Mouse (Mus musculus) hindbrain, embryonic 12.5 days (tissue): ENCODE measurements around the gene Fam149b. TPM values are rescaled to one million over a fixed set of nuclear protein-coding genes. Genes with fewer than 3 reads are reported as not detected.

Experiments
- ATAC-seq: fragments of 200-750 bp; cut with Nextera tagmentation; 2 replicates; pipeline ENCODE4 v1.8.0; 2017; ENCODE audit warnings: moderate TSS enrichment; ENCODE audit not compliant: low FRiP score
- H3K27ac ChIP-seq: fragments of 300-500 bp; sonication (generic); 2 replicates; pipeline ENCODE4 v1.5.1; 2016; ENCODE audit warnings: mild to moderate bottlenecking
- H3K27me3 ChIP-seq: fragments of 300-500 bp; sonication (generic); 2 replicates; pipeline ENCODE4 v1.6.1; 2016; ENCODE audit warnings: mild to moderate bottlenecking
- H3K36me3 ChIP-seq: fragments of 300-500 bp; sonication (generic); 2 replicates; pipeline ENCODE4 v1.6.1; 2016; ENCODE audit warnings: mild to moderate bottlenecking
- H3K4me1 ChIP-seq: fragments of 300-500 bp; sonication (generic); 2 replicates; pipeline ENCODE4 v1.6.1; 2016
- H3K4me2 ChIP-seq: fragments of 300-500 bp; sonication (generic); replicated peaks from 2 replicates; pipeline ENCODE4 v1.6.1; 2016; ENCODE audit warnings: mild to moderate bottlenecking
- H3K4me3 ChIP-seq: fragments of 300-500 bp; sonication (generic); 2 replicates; pipeline ENCODE4 v1.5.1; 2016; ENCODE audit warnings: mild to moderate bottlenecking
- H3K9ac ChIP-seq: fragments of 300-500 bp; sonication (generic); 2 replicates; pipeline ENCODE4 v1.6.1; 2016; ENCODE audit warnings: mild to moderate bottlenecking, moderate library complexity
- H3K9me3 ChIP-seq: fragments of 300-500 bp; sonication (generic); replicated peaks from 2 replicates; pipeline ENCODE4 v1.6.1; 2016; ENCODE audit warnings: mild to moderate bottlenecking
- WGBS: fragments of 180-500 bp; shearing (Covaris S2); methylation state at CpG from one replicate; pipeline ENCODE4 v1.1.7; 2016; 5-methylcytosine and 5-hydroxymethylcytosine counted together
- polyA plus RNA-seq: library from polyadenylated mRNA; unstranded; fragments of >200 nt; fragmentation: Nextera tagmentation; extraction: Ambion mirVana; gene quantifications from 2 replicates; pipeline ENCODE4 v1.2.1, GENCODE M21; 2016

Fam149b gene
- polyA plus RNA-seq, 1 experiment from 2014 or later: 53.2 TPM

GRCm38 (mm10) chr14:20368271-20368670, 20.3 kb downstream of the Fam149b start:
- no peaks in the 10 kb centered on the region for H3K27me3 ChIP-seq
- no peak overlapping the region for H3K9ac ChIP-seq
- no peak overlapping the region for H3K4me2 ChIP-seq
- H3K27ac ChIP-seq: no peak overlapping the region
- WGBS: 96% methylated on average over 3 of the region's 3 CpGs
- peaks cover 62% of the 10 kb centered on the region for H3K36me3 ChIP-seq
- H3K4me1 ChIP-seq: no peaks in the 10 kb centered on the region
- H3K4me3 ChIP-seq: no peak overlapping the region
- no peaks in the 10 kb centered on the region for H3K9me3 ChIP-seq
- no peak for ATAC-seq

- ATAC-seq: no peak
- Histone ChIP-seq H3K4me1 (no peaks in the 10 kb centered on the region), H3K36me3 (peaks cover 54% of the 10 kb centered on the region), H3K4me2 (no peak overlapping the region), H3K4me3 (no peak overlapping the region), H3K9ac (no peak overlapping the region), H3K27me3 (no peaks in the 10 kb centered on the region), H3K9me3 (no peaks in the 10 kb centered on the region), H3K27ac (no peak overlapping the region)
- WGBS: 87% methylated on average over 7 of the region's 7 CpGs
Measured at GRCm38 (mm10) chr14:20370798-20371197, 22.8 kb downstream of the Fam149b start.

GRCm38 (mm10) chr14:20371854-20372253, 23.9 kb downstream of the Fam149b start:
- Histone ChIP-seq H3K4me1 (no peaks in the 10 kb centered on the region), H3K4me2 (no peak overlapping the region), H3K36me3 (peaks cover 57% of the 10 kb centered on the region), H3K4me3 (no peak overlapping the region), H3K9me3 (no peaks in the 10 kb centered on the region), H3K27ac (no peak overlapping the region), H3K9ac (no peak overlapping the region), H3K27me3 (no peaks in the 10 kb centered on the region)
- no peak for ATAC-seq
- WGBS: 88% methylated on average over 1 of the region's 1 CpGs

- H3K9ac ChIP-seq: no peak overlapping the region
- no peak overlapping the region for H3K4me3 ChIP-seq
- H3K9me3 ChIP-seq: no peaks in the 10 kb centered on the region
- H3K27me3 ChIP-seq: no peaks in the 10 kb centered on the region
- H3K36me3 ChIP-seq: peaks cover 69% of the 10 kb centered on the region
- WGBS: 94% methylated on average over 4 of the region's 4 CpGs
- H3K4me2 ChIP-seq: no peak overlapping the region
- no peak for ATAC-seq
- H3K4me1 ChIP-seq: no peaks in the 10 kb centered on the region
- H3K27ac ChIP-seq: no peak overlapping the region
Measured at GRCm38 (mm10) chr14:20377112-20377521, 29.2 kb downstream of the Fam149b start.

GRCm38 (mm10) chr14:20378313-20379061, 30.5 kb downstream of the Fam149b start:
- H3K36me3 ChIP-seq: peaks cover 66% of the 10 kb centered on the region
- no peak overlapping the region for H3K9ac ChIP-seq
- no peaks in the 10 kb centered on the region for H3K27me3 ChIP-seq
- H3K9me3 ChIP-seq: no peaks in the 10 kb centered on the region
- no peak overlapping the region for H3K4me2 ChIP-seq
- ATAC-seq: no peak
- 40% methylated on average over 13 of the region's 13 CpGs for WGBS
- H3K4me3 ChIP-seq: no peak overlapping the region
- H3K27ac ChIP-seq: no peak overlapping the region
- no peaks in the 10 kb centered on the region for H3K4me1 ChIP-seq

GRCm38 (mm10) chr14:20379087-20379640, 31.2 kb downstream of the Fam149b start:
- no peak for ATAC-seq
- no peak overlapping the region for H3K4me2 ChIP-seq
- no peaks in the 10 kb centered on the region for H3K9me3 ChIP-seq
- no peak overlapping the region for H3K27ac ChIP-seq
- no peaks in the 10 kb centered on the region for H3K4me1 ChIP-seq
- WGBS: 95% methylated on average over 5 of the region's 5 CpGs
- H3K27me3 ChIP-seq: no peaks in the 10 kb centered on the region
- peaks cover 67% of the 10 kb centered on the region for H3K36me3 ChIP-seq
- no peak overlapping the region for H3K4me3 ChIP-seq
- H3K9ac ChIP-seq: no peak overlapping the region

GRCm38 (mm10) chr14:20379753-20380430, 31.9 kb downstream of the Fam149b start:
- H3K9me3 ChIP-seq: no peaks in the 10 kb centered on the region
- no peak overlapping the region for H3K4me3 ChIP-seq
- H3K4me2 ChIP-seq: no peak overlapping the region
- no peaks in the 10 kb centered on the region for H3K4me1 ChIP-seq
- no peaks in the 10 kb centered on the region for H3K27me3 ChIP-seq
- no peak overlapping the region for H3K9ac ChIP-seq
- no peak for ATAC-seq
- H3K36me3 ChIP-seq: peaks cover 67% of the 10 kb centered on the region
- no peak overlapping the region for H3K27ac ChIP-seq
- 90% methylated on average over 9 of the region's 9 CpGs for WGBS

- Histone ChIP-seq H3K4me2 (peak within 1 kb of the TSS; percentile 91), H3K27ac (peak within 1 kb of the TSS; percentile 83), H3K36me3 (peaks cover 39% of the 10 kb centered on the region), H3K9me3 (no peaks in the 10 kb centered on the region), H3K9ac (peak within 1 kb of the TSS; percentile 86), H3K4me1 (peaks cover 39% of the 10 kb centered on the region), H3K27me3 (no peaks in the 10 kb centered on the region), H3K4me3 (peak within 1 kb of the TSS; percentile 84)
- ATAC-seq: peak; percentile 74
- WGBS: under 1% methylated on average over 57 of the region's 59 CpGs
Measured at GRCm38 (mm10) chr14:20388441-20389129, 40.6 kb downstream of the Fam149b start, which contains the start of gene Dnajc9. Gene Dnajc9, minus strand, starts transcription at chr14:20388910.

- H3K4me1 ChIP-seq: peaks cover 42% of the 10 kb centered on the region
- ATAC-seq: no peak
- peaks cover 35% of the 10 kb centered on the region for H3K36me3 ChIP-seq
- no peaks in the 10 kb centered on the region for H3K9me3 ChIP-seq
- peak overlapping the region; percentile 83; the same call in 1 of the 2 replicates for H3K27ac ChIP-seq
- H3K27me3 ChIP-seq: no peaks in the 10 kb centered on the region
- WGBS: 91% methylated on average over 8 of the region's 8 CpGs
- 0 out of 2 replicates have a peak overlapping the region, but pooled peaks have one; percentile 86 for H3K9ac ChIP-seq
- H3K4me2 ChIP-seq: peak overlapping the region; percentile 91
- peak overlapping the region; percentile 84 for H3K4me3 ChIP-seq
Measured at GRCm38 (mm10) chr14:20389446-20390079, 41.6 kb downstream of the Fam149b start.

GRCm38 (mm10) chr14:20392326-20392725, 44.4 kb downstream of the Fam149b start:
- ATAC-seq: no peak
- Histone ChIP-seq H3K4me1 (peaks cover 25% of the 10 kb centered on the region), H3K36me3 (peaks cover 17% of the 10 kb centered on the region; the same call in 1 of the 2 replicates), H3K9ac (no peak overlapping the region), H3K4me2 (no peak overlapping the region), H3K27me3 (no peaks in the 10 kb centered on the region), H3K27ac (no peak overlapping the region), H3K4me3 (no peak overlapping the region), H3K9me3 (no peaks in the 10 kb centered on the region)
- 97% methylated on average over 4 of the region's 4 CpGs for WGBS

GRCm38 (mm10) chr14:20393205-20393913, 45.4 kb downstream of the Fam149b start, which contains the start of gene Mrps16:
Gene Mrps16, minus strand, starts transcription at chr14:20393634.
- WGBS: under 1% methylated on average over 67 of the region's 68 CpGs

More at GRCm38 (mm10) chr14:20393205-20393913, 45.4 kb downstream of the Fam149b start, which contains the start of gene Mrps16:
- H3K36me3 ChIP-seq: peaks cover 14% of the 10 kb centered on the region; the same call in 1 of the 2 replicates
- peak within 1 kb of the TSS; percentile 87 for H3K27ac ChIP-seq
- H3K4me3 ChIP-seq: peak within 1 kb of the TSS; percentile 76
- H3K4me1 ChIP-seq: peaks cover 15% of the 10 kb centered on the region
- no peaks in the 10 kb centered on the region for H3K9me3 ChIP-seq
- H3K9ac ChIP-seq: peak within 1 kb of the TSS; percentile 90
- peak within 1 kb of the TSS; percentile 54 for H3K4me2 ChIP-seq
- ATAC-seq: peak; percentile 96
- no peaks in the 10 kb centered on the region for H3K27me3 ChIP-seq
